ENCODE assay signal across 42 mouse cellular contexts in genomic region chr19:12043163-12043562, GRCm38 (mm10). TPM values are rescaled to one million over a fixed set of nuclear protein-coding genes. Genes with fewer than 3 reads are reported as not detected.
"Had no signal": no experiment of that assay in that cellular context is flagged by ENCODE, and none has a peak within 500 bp of the region (broad histone marks: within the 10 kb centered on the region; RNA-seq: fewer than 3 reads in every experiment).

No protein-coding gene starts in this region.

- H3K36me3 ChIP-seq: heart, embryonic 10.5 days; heart, embryonic 12.5 days; hindbrain, embryonic 13.5 days; hindbrain, embryonic 15.5 days; kidney, embryonic 15.5 days; limb, embryonic 13.5 days; limb, embryonic 15.5 days; liver, embryonic 12.5 days had no signal

- H3K9ac ChIP-seq: heart, embryonic 12.5 days; hindbrain, embryonic 13.5 days; hindbrain, embryonic 15.5 days; kidney, embryonic 15.5 days; limb, embryonic 13.5 days; limb, embryonic 15.5 days; liver, embryonic 12.5 days; liver, embryonic 14.5 days had no signal

- H3K4me1 ChIP-seq: heart, embryonic 10.5 days; heart, embryonic 12.5 days; hindbrain, embryonic 13.5 days; hindbrain, embryonic 15.5 days; kidney, embryonic 15.5 days; limb, embryonic 13.5 days; limb, embryonic 15.5 days; liver, embryonic 12.5 days had no signal

- H3K27me3 ChIP-seq: heart, embryonic 12.5 days; hindbrain, embryonic 13.5 days; hindbrain, embryonic 15.5 days; kidney, embryonic 15.5 days; limb, embryonic 13.5 days; limb, embryonic 15.5 days; liver, embryonic 12.5 days had no signal

- DNase-seq: gastrocnemius, postnatal 14 days; gastrocnemius, postnatal 36 days; heart, adult 11 months; heart, postnatal 10 days; kidney, adult 11 months; kidney, adult 2 months; kidney, adult 9 months; kidney, postnatal 14 days; kidney, postnatal 36 days; layer of hippocampus, adult 9-11 months; layer of hippocampus, postnatal 36 days; left cerebral cortex, postnatal 4 days had no signal

- H3K4me3 ChIP-seq: heart, embryonic 10.5 days; heart, embryonic 12.5 days; hindbrain, embryonic 13.5 days; hindbrain, embryonic 15.5 days; kidney, embryonic 15.5 days; limb, embryonic 13.5 days; limb, embryonic 15.5 days; liver, embryonic 12.5 days had no signal

- H3K27ac ChIP-seq: heart, embryonic 10.5 days; hindbrain, embryonic 13.5 days; hindbrain, embryonic 15.5 days; hindbrain, postnatal 0 days; kidney, embryonic 15.5 days; kidney, postnatal 0 days; limb, embryonic 13.5 days; limb, embryonic 15.5 days; liver, embryonic 12.5 days; liver, embryonic 14.5 days had no signal

- ATAC-seq: hindbrain, postnatal 0 days; intestine, embryonic 16.5 days; liver, embryonic 12.5 days had no signal

- H3K9me3 ChIP-seq: heart, embryonic 10.5 days; heart, embryonic 12.5 days; hindbrain, embryonic 13.5 days; hindbrain, embryonic 15.5 days; kidney, embryonic 15.5 days; limb, embryonic 15.5 days; liver, embryonic 12.5 days had no signal

RNA-seq across cellular contexts. Expression of gene Olfr1423, which starts 2.0 kb away (rescaled TPM):
- total RNA-seq: gastrocnemius, adult 18-20 months; gastrocnemius, adult 8-10 months; gastrocnemius, postnatal 14 days; gastrocnemius, postnatal 36 days; heart, adult 8-10 months; heart, postnatal 10 days; heart, postnatal 25 days; hematopoietic stem cell, adult 5-6 weeks; hindbrain, postnatal 0 days; layer of hippocampus, adult 18-20 months; layer of hippocampus, postnatal 14 days; layer of hippocampus, postnatal 36 days; left cerebral cortex, adult 18-20 months; left cerebral cortex, postnatal 10 days; left cerebral cortex, postnatal 25 days; left cerebral cortex, postnatal 4 days; liver, adult 2 months had no signal
- polyA plus RNA-seq: gonadal fat pad, adult 2 months; heart, embryonic 12.5 days; heart, embryonic 14.5 days; heart, embryonic 16.5 days; hindbrain, embryonic 11.5 days; hindbrain, embryonic 13.5 days; hindbrain, embryonic 15.5 days; hindbrain, postnatal 0 days; intestine, embryonic 14.5 days; intestine, embryonic 16.5 days; kidney, adult 2 months; kidney, embryonic 15.5 days; kidney, postnatal 0 days; large intestine, adult 2 months; limb, embryonic 11.5 days; limb, embryonic 13.5 days; liver, adult 2 months; liver, embryonic 12.5 days; liver, embryonic 14.5 days had no signal

RNA-seq across cellular contexts. Expression of gene Olfr1424, which starts 19.3 kb away (rescaled TPM):
- total RNA-seq: gastrocnemius, adult 18-20 months; gastrocnemius, adult 8-10 months; gastrocnemius, postnatal 14 days; gastrocnemius, postnatal 36 days; heart, adult 8-10 months; heart, postnatal 10 days; heart, postnatal 25 days; hematopoietic stem cell, adult 5-6 weeks; hindbrain, postnatal 0 days; layer of hippocampus, adult 18-20 months; layer of hippocampus, postnatal 14 days; layer of hippocampus, postnatal 36 days; left cerebral cortex, adult 18-20 months; left cerebral cortex, postnatal 10 days; left cerebral cortex, postnatal 25 days; left cerebral cortex, postnatal 4 days; liver, adult 2 months had no signal
- polyA plus RNA-seq: gonadal fat pad, adult 2 months; heart, embryonic 10.5 days; heart, embryonic 12.5 days; heart, embryonic 14.5 days; heart, embryonic 16.5 days; hindbrain, embryonic 11.5 days; hindbrain, embryonic 13.5 days; hindbrain, embryonic 15.5 days; hindbrain, postnatal 0 days; intestine, embryonic 16.5 days; kidney, adult 2 months; kidney, embryonic 15.5 days; kidney, postnatal 0 days; large intestine, adult 2 months; limb, embryonic 11.5 days; limb, embryonic 13.5 days; limb, embryonic 15.5 days; liver, adult 2 months; liver, embryonic 12.5 days; liver, embryonic 14.5 days had no signal

RNA-seq across cellular contexts. Expression of gene Olfr1425, which starts 34.4 kb away (rescaled TPM):
- total RNA-seq: gastrocnemius, adult 18-20 months; gastrocnemius, adult 8-10 months; gastrocnemius, postnatal 14 days; gastrocnemius, postnatal 36 days; heart, adult 8-10 months; heart, postnatal 10 days; heart, postnatal 25 days; hematopoietic stem cell, adult 5-6 weeks; hindbrain, postnatal 0 days; layer of hippocampus, adult 18-20 months; layer of hippocampus, postnatal 14 days; layer of hippocampus, postnatal 36 days; left cerebral cortex, adult 18-20 months; left cerebral cortex, postnatal 10 days; left cerebral cortex, postnatal 25 days; left cerebral cortex, postnatal 4 days; liver, adult 2 months had no signal
- polyA plus RNA-seq: gonadal fat pad, adult 2 months; heart, embryonic 10.5 days; heart, embryonic 12.5 days; heart, embryonic 14.5 days; heart, embryonic 16.5 days; hindbrain, embryonic 11.5 days; hindbrain, embryonic 13.5 days; hindbrain, embryonic 15.5 days; hindbrain, postnatal 0 days; intestine, embryonic 14.5 days; intestine, embryonic 16.5 days; kidney, adult 2 months; kidney, embryonic 15.5 days; kidney, postnatal 0 days; large intestine, adult 2 months; limb, embryonic 11.5 days; limb, embryonic 13.5 days; limb, embryonic 15.5 days; liver, adult 2 months; liver, embryonic 12.5 days; liver, embryonic 14.5 days had no signal

RNA-seq across cellular contexts. Expression of gene Olfr1426, which starts 48.6 kb away (rescaled TPM):
- total RNA-seq: gastrocnemius, adult 18-20 months; gastrocnemius, adult 8-10 months; gastrocnemius, postnatal 14 days; gastrocnemius, postnatal 36 days; heart, adult 8-10 months; heart, postnatal 10 days; heart, postnatal 25 days; hematopoietic stem cell, adult 5-6 weeks; hindbrain, postnatal 0 days; layer of hippocampus, adult 18-20 months; layer of hippocampus, postnatal 14 days; layer of hippocampus, postnatal 36 days; left cerebral cortex, adult 18-20 months; left cerebral cortex, postnatal 10 days; left cerebral cortex, postnatal 25 days; left cerebral cortex, postnatal 4 days; liver, adult 2 months had no signal
- polyA plus RNA-seq: gonadal fat pad, adult 2 months; heart, embryonic 10.5 days; heart, embryonic 12.5 days; heart, embryonic 14.5 days; heart, embryonic 16.5 days; hindbrain, embryonic 11.5 days; hindbrain, embryonic 13.5 days; hindbrain, embryonic 15.5 days; hindbrain, postnatal 0 days; intestine, embryonic 14.5 days; intestine, embryonic 16.5 days; kidney, adult 2 months; kidney, embryonic 15.5 days; kidney, postnatal 0 days; large intestine, adult 2 months; limb, embryonic 11.5 days; limb, embryonic 13.5 days; limb, embryonic 15.5 days; liver, adult 2 months; liver, embryonic 12.5 days; liver, embryonic 14.5 days had no signal

RNA-seq across cellular contexts. Expression of gene Olfr1427, which starts 60.0 kb away (rescaled TPM):
- total RNA-seq: gastrocnemius, adult 18-20 months; gastrocnemius, adult 8-10 months; gastrocnemius, postnatal 14 days; gastrocnemius, postnatal 36 days; heart, adult 8-10 months; heart, postnatal 10 days; heart, postnatal 25 days; hematopoietic stem cell, adult 5-6 weeks; hindbrain, postnatal 0 days; layer of hippocampus, adult 18-20 months; layer of hippocampus, postnatal 14 days; layer of hippocampus, postnatal 36 days; left cerebral cortex, adult 18-20 months; left cerebral cortex, postnatal 10 days; left cerebral cortex, postnatal 25 days; left cerebral cortex, postnatal 4 days; liver, adult 2 months had no signal
- polyA plus RNA-seq: gonadal fat pad, adult 2 months; heart, embryonic 10.5 days; heart, embryonic 12.5 days; heart, embryonic 14.5 days; heart, embryonic 16.5 days; hindbrain, embryonic 11.5 days; hindbrain, embryonic 13.5 days; hindbrain, embryonic 15.5 days; hindbrain, postnatal 0 days; intestine, embryonic 14.5 days; intestine, embryonic 16.5 days; kidney, adult 2 months; kidney, embryonic 15.5 days; kidney, postnatal 0 days; large intestine, adult 2 months; limb, embryonic 11.5 days; limb, embryonic 13.5 days; limb, embryonic 15.5 days; liver, adult 2 months; liver, embryonic 12.5 days; liver, embryonic 14.5 days had no signal
